Mouse (Mus musculus): ENCODE measurements around the gene Emc3. TPM values are rescaled to one million over a fixed set of nuclear protein-coding genes. Genes with fewer than 3 reads are reported as not detected.

The Emc3 gene
- polyA plus RNA-seq, 1 experiment from 2014 or later: 115 TPM

DNA sequence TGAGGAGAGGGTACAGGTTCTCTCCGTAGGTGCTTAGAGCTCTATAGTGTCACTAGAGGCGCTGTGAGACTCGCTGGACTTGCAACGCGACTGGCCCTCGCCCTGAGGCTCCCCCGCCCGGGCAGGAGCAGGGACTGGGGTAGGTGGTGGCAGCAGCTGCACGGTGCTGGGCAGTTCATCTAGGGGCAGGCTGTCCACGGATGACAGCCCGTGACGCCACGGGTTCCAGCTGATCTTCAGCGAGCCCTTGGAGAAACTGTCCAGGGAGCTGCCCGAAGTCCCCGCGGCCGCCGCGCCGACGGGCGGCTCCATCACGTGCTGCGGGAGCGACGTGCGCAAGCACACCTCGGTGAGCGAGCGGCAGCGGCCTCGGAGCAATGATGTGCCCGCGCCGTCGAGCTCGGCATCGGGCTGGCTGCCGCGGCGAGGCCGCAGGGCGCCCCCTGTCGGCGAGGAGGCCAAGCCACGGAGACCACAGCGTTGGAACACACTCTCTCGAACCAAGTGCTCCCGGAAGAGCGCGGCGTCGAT is 37.1 kb downstream of the Emc3 start:
- Histone ChIP-seq H3K4me2 (peak overlapping the region; percentile 55), H3K27ac (replicated peaks) (no peak overlapping the region; the same call in 1 of the 2 replicates), H3K4me3 (peak overlapping the region; percentile 33), H3K27me3 (0 out of 2 replicates have a peak, but pooled peaks cover 5% of the 10 kb centered on the region), H3K9me3 (no peaks in the 10 kb centered on the region), H3K4me1 (replicated peaks) (peaks cover 15% of the 10 kb centered on the region), H3K9ac (no peak overlapping the region), H3K36me3 (peaks cover 30% of the 10 kb centered on the region)
- ATAC-seq (ENCODE audit: low FRiP score, low read depth): peak; percentile 78
- under 1% methylated on average over 54 of the region's 54 CpGs for WGBS

DNA sequence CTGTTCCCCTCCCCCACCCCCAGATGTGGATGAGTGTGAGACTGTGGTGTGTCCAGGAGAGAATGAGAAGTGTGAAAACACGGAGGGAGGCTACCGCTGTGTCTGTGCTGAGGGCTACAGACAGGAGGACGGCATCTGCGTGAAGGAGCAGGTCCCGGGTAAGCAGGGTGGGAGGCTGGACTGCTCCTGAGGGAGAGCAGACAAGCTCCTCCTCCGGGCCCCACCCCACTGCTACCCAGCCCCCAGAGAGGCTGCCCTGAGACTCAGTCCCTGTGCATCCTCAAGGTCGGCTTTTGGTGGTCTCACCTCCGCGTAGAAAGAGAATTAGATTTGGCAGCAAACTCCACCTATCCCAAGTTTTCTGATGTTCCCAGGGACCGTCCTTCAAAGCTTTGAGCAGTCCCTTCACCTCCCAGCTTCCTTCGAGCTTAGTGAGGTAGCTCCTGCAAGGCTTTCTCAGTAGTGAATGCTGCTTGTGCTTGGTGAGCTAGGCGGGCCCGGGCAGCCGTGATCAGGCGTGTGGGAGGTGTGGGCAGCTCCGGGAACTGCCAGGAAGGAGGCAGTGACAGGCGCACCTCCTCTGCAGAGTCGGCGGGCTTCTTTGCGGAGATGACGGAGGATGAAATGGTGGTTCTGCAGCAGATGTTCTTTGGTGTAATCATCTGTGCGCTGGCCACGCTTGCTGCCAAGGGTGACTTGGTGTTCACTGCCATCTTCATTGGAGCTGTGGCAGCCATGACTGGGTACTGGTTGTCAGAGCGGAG is 39.2 kb downstream of the Emc3 start:
- no peak overlapping the region for H3K4me3 ChIP-seq
- no peak overlapping the region for H3K4me2 ChIP-seq
- 0 out of 2 replicates have a peak, but pooled peaks cover 5% of the 10 kb centered on the region for H3K27me3 ChIP-seq
- H3K4me1 ChIP-seq (replicated peaks): peaks cover 19% of the 10 kb centered on the region
- 82% methylated on average over 24 of the region's 24 CpGs for WGBS
- no peak overlapping the region for H3K27ac ChIP-seq (replicated peaks)
- peaks cover 40% of the 10 kb centered on the region for H3K36me3 ChIP-seq
- no peak for ATAC-seq (ENCODE audit: low FRiP score, low read depth)
- no peaks in the 10 kb centered on the region for H3K9me3 ChIP-seq
- H3K9ac ChIP-seq: no peak overlapping the region

GRCm38 (mm10) chr6:113489410-113489809 is 42.0 kb downstream of the Emc3 start:
- no peaks in the 10 kb centered on the region for H3K9me3 ChIP-seq
- no peak overlapping the region for H3K4me2 ChIP-seq
- H3K27ac ChIP-seq (replicated peaks): no peak overlapping the region
- no peaks in the 10 kb centered on the region for H3K27me3 ChIP-seq
- peaks cover 40% of the 10 kb centered on the region for H3K36me3 ChIP-seq
- no peak for ATAC-seq (ENCODE audit: low FRiP score, low read depth)
- no peak overlapping the region for H3K4me3 ChIP-seq
- WGBS: 94% methylated on average over 14 of the region's 14 CpGs
- peaks cover 25% of the 10 kb centered on the region for H3K4me1 ChIP-seq (replicated peaks)
- H3K9ac ChIP-seq: no peak overlapping the region

GRCm38 (mm10) chr6:113487125-113487576 is 44.3 kb downstream of the Emc3 start:
- H3K36me3 ChIP-seq: peaks cover 32% of the 10 kb centered on the region
- peaks cover 35% of the 10 kb centered on the region for H3K4me1 ChIP-seq (replicated peaks)
- no peak overlapping the region for H3K9ac ChIP-seq
- ATAC-seq (ENCODE audit: low FRiP score, low read depth): no peak
- 57% methylated on average over 7 of the region's 7 CpGs for WGBS
- no peaks in the 10 kb centered on the region for H3K9me3 ChIP-seq
- no peaks in the 10 kb centered on the region for H3K27me3 ChIP-seq
- no peak overlapping the region for H3K27ac ChIP-seq (replicated peaks)
- no peak overlapping the region for H3K4me2 ChIP-seq
- H3K4me3 ChIP-seq: no peak overlapping the region

GRCm38 (mm10) chr6:113483729-113484128 is 47.7 kb downstream of the Emc3 start:
- no peaks in the 10 kb centered on the region for H3K9me3 ChIP-seq
- H3K4me1 ChIP-seq (replicated peaks): peaks cover 45% of the 10 kb centered on the region
- peaks cover 7% of the 10 kb centered on the region; the same call in 1 of the 2 replicates for H3K36me3 ChIP-seq
- H3K4me3 ChIP-seq: peak overlapping the region; percentile 66
- H3K27ac ChIP-seq (replicated peaks): peak overlapping the region; percentile 94
- WGBS: 12% methylated on average over 10 of the region's 10 CpGs
- ATAC-seq (ENCODE audit: low FRiP score, low read depth): peak; percentile 55
- peak overlapping the region; percentile 83 for H3K9ac ChIP-seq
- peak overlapping the region; percentile 90 for H3K4me2 ChIP-seq
- no peaks in the 10 kb centered on the region for H3K27me3 ChIP-seq

DNA sequence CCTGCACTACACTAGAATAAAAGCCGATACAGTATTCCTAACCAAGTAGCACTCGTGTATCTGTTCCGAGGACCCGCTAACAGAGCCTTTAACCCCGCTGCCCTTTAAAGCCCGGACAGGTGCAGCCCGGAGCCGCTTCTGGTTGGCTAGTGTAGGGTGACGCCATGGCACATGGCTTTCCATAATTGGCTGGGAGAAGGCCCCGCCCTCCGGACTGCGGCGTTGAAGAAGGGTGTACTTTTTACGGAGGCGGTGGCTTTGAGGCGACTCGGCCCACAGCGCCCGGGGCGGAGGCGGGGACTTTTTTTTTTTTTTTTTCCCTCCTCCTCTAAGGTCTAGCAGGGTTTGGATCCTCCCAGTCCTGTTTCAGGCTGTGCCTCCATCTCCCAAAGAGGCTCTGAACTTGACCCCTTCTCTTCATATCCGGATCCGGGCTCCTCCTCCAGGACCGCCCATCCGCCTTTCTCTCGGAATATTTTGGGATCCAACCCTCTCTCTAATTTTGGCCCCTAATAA is 48.3 kb downstream of the Emc3 start, which contains the start of gene Creld1:
Gene Creld1 (plus strand): TSS at position 198 of the 516 bp plus-strand sequence.
- Histone ChIP-seq H3K4me3 (peak within 1 kb of the TSS; percentile 66), H3K27ac (replicated peaks) (peak within 1 kb of the TSS; percentile 94), H3K4me2 (peak within 1 kb of the TSS; percentile 90), H3K9ac (peak within 1 kb of the TSS; percentile 83), H3K4me1 (replicated peaks) (peaks cover 45% of the 10 kb centered on the region), H3K27me3 (no peaks in the 10 kb centered on the region), H3K9me3 (no peaks in the 10 kb centered on the region), H3K36me3 (peaks cover under 1% of the 10 kb centered on the region; the same call in 1 of the 2 replicates)
- under 1% methylated on average over 26 of the region's 26 CpGs for WGBS
- ATAC-seq (ENCODE audit: low FRiP score, low read depth): peak; percentile 96

DNA sequence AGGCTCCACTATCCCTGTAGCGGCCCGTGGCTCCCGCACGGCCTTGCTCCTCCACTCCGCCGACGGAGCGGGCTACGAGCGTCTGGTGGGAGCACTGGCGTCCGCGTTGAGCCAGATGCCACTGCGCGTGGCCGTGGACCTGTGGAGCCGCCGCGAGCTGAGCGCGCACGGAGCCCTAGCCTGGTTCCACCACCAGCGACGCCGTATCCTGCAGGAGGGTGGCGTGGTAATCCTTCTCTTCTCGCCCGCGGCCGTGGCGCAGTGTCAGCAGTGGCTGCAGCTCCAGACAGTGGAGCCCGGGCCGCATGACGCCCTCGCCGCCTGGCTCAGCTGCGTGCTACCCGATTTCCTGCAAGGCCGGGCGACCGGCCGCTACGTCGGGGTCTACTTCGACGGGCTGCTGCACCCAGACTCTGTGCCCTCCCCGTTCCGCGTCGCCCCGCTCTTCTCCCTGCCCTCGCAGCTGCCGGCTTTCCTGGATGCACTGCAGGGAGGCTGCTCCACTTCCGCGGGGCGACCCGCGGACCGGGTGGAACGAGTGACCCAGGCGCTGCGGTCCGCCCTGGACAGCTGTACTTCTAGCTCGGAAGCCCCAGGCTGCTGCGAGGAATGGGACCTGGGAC is 48.9 kb downstream of the Emc3 start:
- H3K36me3 ChIP-seq: no peaks in the 10 kb centered on the region
- H3K27me3 ChIP-seq: no peaks in the 10 kb centered on the region
- H3K4me2 ChIP-seq: peak overlapping the region; percentile 90
- ATAC-seq (ENCODE audit: low FRiP score, low read depth): peak; percentile 9
- peak overlapping the region; percentile 94 for H3K27ac ChIP-seq (replicated peaks)
- no peaks in the 10 kb centered on the region for H3K9me3 ChIP-seq
- H3K4me3 ChIP-seq: peak overlapping the region; percentile 66
- WGBS: under 1% methylated on average over 54 of the region's 65 CpGs
- peaks cover 45% of the 10 kb centered on the region for H3K4me1 ChIP-seq (replicated peaks)
- peak overlapping the region; percentile 71 for H3K9ac ChIP-seq

DNA sequence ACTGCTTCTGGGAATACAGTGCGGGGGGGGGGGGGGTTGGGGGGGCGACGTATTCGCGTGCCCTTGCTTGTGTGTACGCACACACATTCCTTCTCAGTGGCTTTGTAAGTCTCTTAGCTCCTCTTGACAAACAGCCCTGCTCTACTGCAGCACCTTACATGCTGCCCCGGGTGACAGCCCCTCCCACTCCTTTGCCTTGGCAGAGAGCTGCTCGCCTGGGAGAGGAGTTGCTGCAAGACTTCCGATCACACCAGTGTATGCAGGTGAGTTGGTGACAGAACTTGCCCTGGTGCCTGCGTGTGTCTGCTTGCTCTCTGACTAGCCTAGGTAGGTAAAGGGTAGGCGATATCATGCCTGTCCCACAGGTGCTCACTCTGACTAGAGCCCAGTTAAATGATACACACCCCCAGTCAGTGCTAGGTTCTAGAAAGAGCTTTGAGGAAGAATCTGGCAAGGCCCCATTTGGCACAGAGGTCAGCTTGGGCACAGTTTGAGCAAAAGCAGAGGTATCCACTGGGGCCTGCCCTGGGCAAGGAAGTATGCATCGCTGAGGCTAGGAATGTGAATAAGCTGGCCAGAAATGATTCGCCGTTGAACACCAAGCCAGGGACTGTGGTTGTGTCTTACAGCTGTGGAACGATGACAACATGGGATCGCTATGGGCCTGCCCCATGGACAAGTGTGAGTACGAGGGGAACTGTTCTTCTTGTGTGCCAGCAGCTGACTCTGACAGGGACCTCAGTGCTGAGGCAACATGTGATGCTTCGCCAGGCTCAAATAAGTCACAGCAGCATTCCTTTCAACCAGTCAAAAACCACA is 50.7 kb downstream of the Emc3 start:
- no peak overlapping the region for H3K9ac ChIP-seq
- H3K27ac ChIP-seq (replicated peaks): no peak overlapping the region
- no peaks in the 10 kb centered on the region for H3K36me3 ChIP-seq
- H3K4me3 ChIP-seq: no peak overlapping the region
- H3K4me1 ChIP-seq (replicated peaks): peaks cover 38% of the 10 kb centered on the region
- no peaks in the 10 kb centered on the region for H3K27me3 ChIP-seq
- no peak overlapping the region for H3K4me2 ChIP-seq
- no peak for ATAC-seq (ENCODE audit: low FRiP score, low read depth)
- H3K9me3 ChIP-seq: no peaks in the 10 kb centered on the region
- 63% methylated on average over 18 of the region's 18 CpGs for WGBS

DNA sequence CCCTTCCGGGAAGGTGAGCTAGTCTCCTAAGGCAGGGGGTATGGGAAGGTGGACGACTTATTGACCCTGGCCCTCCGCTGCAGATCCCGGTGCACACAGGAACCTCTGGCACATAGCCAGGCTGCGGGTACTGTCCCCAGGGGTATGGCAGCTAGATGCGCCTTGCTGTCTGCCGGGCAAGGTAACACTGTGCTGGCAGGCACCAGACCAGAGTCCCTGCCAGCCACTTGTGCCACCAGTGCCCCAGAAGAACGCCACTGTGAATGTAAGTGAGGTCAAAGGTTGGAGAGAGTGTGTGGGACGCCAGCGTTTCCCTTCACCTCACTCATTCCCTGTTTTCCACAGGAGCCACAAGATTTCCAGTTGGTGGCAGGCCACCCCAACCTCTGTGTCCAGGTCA is 52.5 kb downstream of the Emc3 start:
- Histone ChIP-seq H3K9ac (no peak overlapping the region), H3K4me2 (no peak overlapping the region), H3K27me3 (no peaks in the 10 kb centered on the region), H3K4me3 (no peak overlapping the region), H3K27ac (replicated peaks) (no peak overlapping the region), H3K9me3 (no peaks in the 10 kb centered on the region), H3K4me1 (replicated peaks) (peaks cover 19% of the 10 kb centered on the region), H3K36me3 (no peaks in the 10 kb centered on the region)
- WGBS: 81% methylated on average over 10 of the region's 10 CpGs
- no peak for ATAC-seq (ENCODE audit: low FRiP score, low read depth)

- Histone ChIP-seq H3K4me1 (replicated peaks) (peaks cover 12% of the 10 kb centered on the region), H3K9me3 (no peaks in the 10 kb centered on the region), H3K27me3 (no peaks in the 10 kb centered on the region), H3K27ac (replicated peaks) (no peak overlapping the region), H3K4me3 (no peak overlapping the region), H3K4me2 (no peak overlapping the region), H3K36me3 (no peaks in the 10 kb centered on the region), H3K9ac (no peak overlapping the region)
- 37% methylated on average over 7 of the region's 7 CpGs for WGBS
- no peak for ATAC-seq (ENCODE audit: low FRiP score, low read depth)
These were observed 54.1 kb downstream of the Emc3 start for GRCm38 (mm10) chr6:113477353-113477752.

GRCm38 (mm10) chr6:113473715-113474114 is 57.7 kb downstream of the Emc3 start:
- Histone ChIP-seq H3K27me3 (peaks cover 18% of the 10 kb centered on the region), H3K9me3 (no peaks in the 10 kb centered on the region), H3K4me2 (no peak overlapping the region), H3K9ac (no peak overlapping the region), H3K4me1 (replicated peaks) (peaks cover 14% of the 10 kb centered on the region), H3K27ac (replicated peaks) (no peak overlapping the region), H3K36me3 (no peaks in the 10 kb centered on the region), H3K4me3 (no peak overlapping the region)
- 86% methylated on average over 6 of the region's 6 CpGs for WGBS
- ATAC-seq (ENCODE audit: low FRiP score, low read depth): no peak
